Mouse (Mus musculus) intestine, embryonic 16.5 days (tissue): ENCODE results near the gene Tshz2. TPM values are rescaled to one million over a fixed set of nuclear protein-coding genes. Genes with fewer than 3 reads are reported as not detected.

Experiments used
- ATAC-seq: fragments of 200-750 bp; cut with Nextera tagmentation; 2 replicates; pipeline ENCODE4 v1.8.0; 2017; ENCODE audit warnings: moderate TSS enrichment, moderate library complexity
- H3K27ac ChIP-seq: fragments of 300-500 bp; sonication (generic); 2 replicates; pipeline ENCODE4 v1.5.1; 2014; ENCODE audit warnings: mild to moderate bottlenecking, low read length
- H3K27me3 ChIP-seq: fragments of 300-500 bp; sonication (generic); replicated peaks from 2 replicates; pipeline ENCODE4 v1.6.1; 2014; ENCODE audit warnings: low read length, control low read depth, mixed read lengths; ENCODE audit not compliant: control insufficient read depth, insufficient read depth
- H3K36me3 ChIP-seq: fragments of 300-500 bp; sonication (generic); 2 replicates; pipeline ENCODE4 v1.6.1; 2014; ENCODE audit warnings: low read length, control low read depth; ENCODE audit not compliant: control insufficient read depth, insufficient read depth
- H3K4me1 ChIP-seq: fragments of 300-500 bp; sonication (generic); 2 replicates; pipeline ENCODE4 v1.6.1; 2014; ENCODE audit warnings: low read length, control low read depth, mixed read lengths; ENCODE audit not compliant: control insufficient read depth, insufficient read depth
- H3K4me2 ChIP-seq: fragments of 300-500 bp; sonication (generic); 2 replicates; pipeline ENCODE4 v1.6.1; 2014; ENCODE audit warnings: low read depth, low read length, control low read depth
- H3K4me3 ChIP-seq: fragments of 300-500 bp; sonication (generic); 2 replicates; pipeline ENCODE4 v1.5.1; 2014; ENCODE audit warnings: mild to moderate bottlenecking, low read length
- H3K9ac ChIP-seq: fragments of 300-500 bp; sonication (generic); 2 replicates; pipeline ENCODE4 v1.6.1; 2014; ENCODE audit warnings: low read depth, low read length
- H3K9me3 ChIP-seq: fragments of 300-500 bp; sonication (generic); 2 replicates; pipeline ENCODE4 v1.6.1; 2016; ENCODE audit warnings: low read length, control low read depth; ENCODE audit not compliant: control insufficient read depth
- WGBS: fragments of 180-500 bp; shearing (Covaris S2); extraction: QIAGEN DNeasy Blood & Tissue Kit; methylation state at CpG from one replicate; pipeline ENCODE4 v1.1.7; 2014; 5-methylcytosine and 5-hydroxymethylcytosine counted together
- polyA plus RNA-seq: library from polyadenylated mRNA; unstranded; fragments of >200 nt; fragmentation: Nextera tagmentation; extraction: Ambion mirVana; gene quantifications from 2 replicates; pipeline ENCODE4 v1.2.1, GENCODE M21; 2015

Tshz2 gene
- polyA plus RNA-seq, 1 experiment from 2014 or later, result 14.0 TPM

GRCm38 (mm10) chr2:170120139-170121027 is 487.6 kb downstream of the Tshz2 start:
- 82% methylated on average over 19 of the region's 19 CpGs for WGBS
- ATAC-seq, result no peak
- H3K36me3 ChIP-seq, result peaks cover 24% of the 10 kb centered on the region

More at GRCm38 (mm10) chr2:170120139-170121027, 487.6 kb downstream of the Tshz2 start:
- Histone ChIP-seq H3K4me3 (no peak overlapping the region), H3K4me2 (no peak overlapping the region), H3K9ac (no peak overlapping the region), H3K9me3 (no peaks in the 10 kb centered on the region), H3K27me3 (no peaks in the 10 kb centered on the region), H3K4me1 (peaks cover 12% of the 10 kb centered on the region; the same call in 1 of the 2 replicates), H3K27ac (no peak overlapping the region)

Other genes starting within 250 kb of the Tshz2 start
- gene Gm11011, start 45.3 kb upstream of the Tshz2 start, polyA plus RNA-seq, result not detected in 2 replicates